Mouse (Mus musculus): Measurements from ENCODE around the gene Lyg1. TPM values are rescaled to one million over a fixed set of nuclear protein-coding genes. Genes with fewer than 3 reads are reported as not detected.
A peak's percentile ranks its signal among the peaks of the same experiment; 100 is the strongest.

Lyg1 gene
- total RNA-seq, 2 experiments from 2014 or later, result not detected

- DNase-seq (ENCODE audit: low spot score in 2 of 2), result no peak
These were observed 2.8 kb downstream of the Lyg1 start for GRCm38 (mm10) chr1:37954786-37955185.

- no peak for DNase-seq (ENCODE audit: low spot score in 2 of 2)
These were observed 8.7 kb downstream of the Lyg1 start for GRCm38 (mm10) chr1:37948906-37949305.

- DNase-seq (ENCODE audit: low spot score in 2 of 2), result no peak
These were observed 25.8 kb downstream of the Lyg1 start for GRCm38 (mm10) chr1:37931806-37932205.

GRCm38 (mm10) chr1:37925971-37926370, 31.6 kb downstream of the Lyg1 start:
- no peak for DNase-seq (ENCODE audit: low spot score in 2 of 2)

- no peak for DNase-seq (ENCODE audit: low spot score in 2 of 2)
These were observed 35.0 kb downstream of the Lyg1 start for GRCm38 (mm10) chr1:37922536-37922935.

GRCm38 (mm10) chr1:37918096-37918495, 39.5 kb downstream of the Lyg1 start:
- DNase-seq (ENCODE audit: low spot score in 2 of 2), result no peak

GRCm38 (mm10) chr1:37917666-37918065, 39.9 kb downstream of the Lyg1 start:
- no peak for DNase-seq (ENCODE audit: low spot score in 2 of 2)

GRCm38 (mm10) chr1:37916393-37916792, 41.2 kb downstream of the Lyg1 start, which contains the start of gene Lyg2:
Gene Lyg2 (minus strand): TSS chr1:37916493.
- DNase-seq (ENCODE audit: low spot score in 2 of 2), result no peak

GRCm38 (mm10) chr1:37912751-37913150, 44.8 kb downstream of the Lyg1 start:
- no peak for DNase-seq (ENCODE audit: low spot score in 2 of 2)

- peak in 1 of 2 experiments; percentile 23 for DNase-seq (ENCODE audit: low spot score in 2 of 2)
These were observed 54.4 kb downstream of the Lyg1 start for GRCm38 (mm10) chr1:37903178-37903577.

GRCm38 (mm10) chr1:37900288-37900687, 57.3 kb downstream of the Lyg1 start:
- DNase-seq (ENCODE audit: low spot score in 2 of 2), result no peak

- no peak for DNase-seq (ENCODE audit: low spot score in 2 of 2)
These were observed 57.7 kb downstream of the Lyg1 start for GRCm38 (mm10) chr1:37899816-37900215.

Other genes with a start within 250 kb of the Lyg1 start
- 100 to 1,000 TPM; 251 to 264 TPM for gene 2010300C02Rik, start 237.7 kb downstream of the Lyg1 start, total RNA-seq (2021)
- 10 to 100 TPM; 17.8 to 19.3 TPM for gene Tsga10, start 91.3 kb downstream of the Lyg1 start, total RNA-seq (2021)
- gene Lipt1, start 86.0 kb downstream of the Lyg1 start, total RNA-seq (2021), result 1 to 10 TPM; 8.8 to 9.4 TPM
- 10 to 100 TPM; 10.7 to 11.3 TPM for gene Mitd1, start 67.3 kb downstream of the Lyg1 start, total RNA-seq (2021)
- 100 to 1,000 TPM; 139 to 146 TPM for gene Mrpl30, start 67.3 kb downstream of the Lyg1 start, total RNA-seq (2021)
- not detected for gene Lyg2, start 41.3 kb downstream of the Lyg1 start, total RNA-seq (2021)
- gene Txndc9, start 40.1 kb upstream of the Lyg1 start, total RNA-seq (2021), result 10 to 100 TPM; 56.6 to 71.1 TPM
- 10 to 100 TPM; 40.7 to 41.1 TPM for gene Eif5b, start 40.3 kb upstream of the Lyg1 start, total RNA-seq (2021)
- gene Rev1, start 172.0 kb upstream of the Lyg1 start, total RNA-seq (2021), result 10 to 100 TPM; 39.3 to 40.7 TPM

Measured in left cerebral cortex, adult 18-20 months (tissue).